Mouse (Mus musculus) mammary gland, adult 2 months (tissue): ENCODE measurements around the gene Atp8b2. TPM values are rescaled to one million over a fixed set of nuclear protein-coding genes. Genes with fewer than 3 reads are reported as not detected.

Source experiments
- polyA plus RNA-seq: library from polyadenylated mRNA; depleted of rRNA; stranded (reverse); fragments of >200 nt; gene quantifications from 2 replicates; pipeline ENCODE4 v1.2.3, GENCODE M21; 2012; ENCODE audit warnings: low replicate concordance; rRNA removed

Gene Atp8b2
- 50.7 and 118 TPM in 2 replicates for polyA plus RNA-seq

DNA sequence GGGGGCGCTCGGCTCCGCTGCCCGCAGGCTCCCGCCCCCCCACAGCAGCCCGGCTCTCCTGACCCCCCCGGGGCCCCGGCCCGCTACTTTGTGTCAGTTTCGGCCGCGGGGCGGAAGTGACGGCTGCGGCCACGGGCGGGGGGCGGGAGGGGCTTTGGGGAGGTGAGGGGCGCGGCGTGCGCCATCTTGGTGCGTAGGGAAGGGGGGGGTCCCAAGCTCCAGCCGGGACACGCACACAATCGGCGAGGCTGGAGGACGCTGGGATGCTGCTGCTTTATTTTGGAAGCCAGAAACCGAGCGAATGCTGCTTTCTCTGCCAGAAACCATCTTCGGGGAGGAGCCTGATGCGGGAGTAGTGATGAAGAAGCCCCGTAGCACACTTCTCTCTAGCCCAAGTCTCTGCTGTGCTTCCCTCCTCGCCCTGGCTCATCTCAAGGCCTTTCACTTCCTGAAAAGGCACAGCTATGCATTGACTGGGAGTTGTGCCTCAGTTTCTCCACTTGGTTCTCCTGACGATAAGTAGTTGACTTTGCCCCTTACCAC is at the start of gene Atp8b2:
TSS of gene Atp8b2 (minus strand) at position 288 of the 543 bp plus-strand sequence.

DNA sequence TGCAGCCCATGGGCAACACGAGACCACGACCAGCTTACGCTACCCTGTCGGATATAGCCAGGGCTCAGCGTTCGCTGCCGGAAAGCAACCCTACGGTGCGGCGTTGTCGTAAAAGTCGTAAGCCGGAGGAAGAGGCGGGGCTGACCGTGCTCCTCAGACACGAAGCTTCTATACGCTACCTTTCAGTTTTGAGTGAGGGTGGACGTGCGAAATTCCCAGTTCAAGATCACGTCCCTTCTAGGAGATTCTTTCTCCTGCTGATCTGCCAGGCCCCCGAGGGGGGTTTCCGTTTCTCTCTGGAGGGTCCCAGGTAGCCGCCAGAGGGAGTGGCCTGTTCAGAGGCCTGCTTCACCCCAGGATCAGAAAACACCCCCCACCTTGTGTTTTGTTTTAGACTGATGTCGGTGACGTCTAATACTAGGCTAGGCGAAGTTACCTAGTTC is 35.3 kb upstream of the Atp8b2 start, which contains the start of gene Hax1:
TSS of gene Hax1 (minus strand) at position 169 of the 443 bp plus-strand sequence.

DNA sequence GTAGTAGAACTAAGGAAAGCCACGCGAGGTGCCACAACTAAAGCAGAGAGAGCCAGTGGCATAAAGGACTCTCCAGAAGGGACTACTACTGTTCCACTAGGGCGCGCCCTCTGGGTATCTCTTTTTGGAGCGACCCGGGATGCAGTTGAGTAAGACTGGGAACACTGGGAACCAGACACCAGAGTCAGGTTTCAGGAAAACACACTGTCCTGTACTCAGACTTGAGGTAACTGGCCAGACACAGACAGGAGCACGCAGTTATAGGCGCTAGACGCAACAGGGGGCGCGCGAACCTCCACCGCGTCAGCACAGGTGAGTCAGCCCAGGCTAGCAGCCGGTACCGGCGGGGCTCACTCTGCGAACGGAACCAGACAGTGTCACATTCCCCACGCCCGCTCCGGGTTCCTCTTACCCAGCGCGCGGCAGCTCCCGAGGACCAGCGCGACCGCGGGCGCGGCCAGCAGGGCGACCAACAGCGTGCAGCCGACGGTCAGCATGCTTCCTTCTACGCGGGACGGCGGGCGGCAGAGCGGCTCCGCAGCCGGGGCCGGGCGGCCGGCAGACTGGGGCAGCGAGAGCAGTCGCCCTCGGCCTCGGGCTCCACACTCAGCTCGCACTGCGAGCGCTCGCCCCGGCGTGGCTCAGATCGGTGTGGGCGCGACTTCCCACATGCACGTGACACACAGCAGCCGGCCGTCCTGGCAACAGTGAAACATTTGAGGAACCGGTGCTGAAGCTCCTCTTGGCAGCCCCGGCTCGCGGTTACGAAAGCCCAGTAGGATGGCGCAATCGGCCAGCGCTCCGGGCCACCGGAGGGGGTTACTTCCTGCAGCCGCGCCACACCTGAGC is 50.5 kb downstream of the Atp8b2 start, which contains the start of gene Il6ra:
TSS of gene Il6ra (minus strand) at position 654 of the 849 bp plus-strand sequence.

Other genes with a start within 250 kb of the Atp8b2 start
- gene Adar, start 248.5 kb downstream of the Atp8b2 start, polyA plus RNA-seq = 35.8 and 36.2 TPM in 2 replicates
- 1.6 and 2.1 TPM in 2 replicates for gene Chrnb2, start 198.9 kb downstream of the Atp8b2 start, polyA plus RNA-seq
- gene Ube2q1, start 189.9 kb downstream of the Atp8b2 start, polyA plus RNA-seq = 25.0 and 27.3 TPM in 2 replicates
- gene She, start 132.1 kb downstream of the Atp8b2 start, polyA plus RNA-seq = 3.1 and 4.3 TPM in 2 replicates
- gene Il6ra, start 50.3 kb downstream of the Atp8b2 start, polyA plus RNA-seq = 19.8 and 27.4 TPM in 2 replicates
- gene Hax1, start 35.3 kb upstream of the Atp8b2 start, polyA plus RNA-seq = 29.1 and 76.8 TPM in 2 replicates
- 27.6 and 68.5 TPM in 2 replicates for gene 4933434E20Rik, start 88.1 kb upstream of the Atp8b2 start, polyA plus RNA-seq
- 114 and 174 TPM in 2 replicates for gene Ubap2l, start 89.1 kb upstream of the Atp8b2 start, polyA plus RNA-seq
- 103 and 148 TPM in 2 replicates for gene Tpm3, start 109.1 kb upstream of the Atp8b2 start, polyA plus RNA-seq
- 0.27 and 0.57 TPM in 2 replicates for gene Nup210l, start 140.6 kb upstream of the Atp8b2 start, polyA plus RNA-seq